Mouse (Mus musculus) heart, postnatal 0 days (tissue): ENCODE measurements around the gene Opa3. TPM values are rescaled to one million over a fixed set of nuclear protein-coding genes. Genes with fewer than 3 reads are reported as not detected.

Source experiments
- ATAC-seq: fragments of 200-750 bp; cut with Nextera tagmentation; 2 replicates; pipeline ENCODE4 v1.8.0; 2017; ENCODE audit warnings: low read depth, moderate number of reproducible peaks, moderate library complexity; ENCODE audit not compliant: insufficient read depth
- DNase-seq: peaks from one replicate; pipeline ENCODE4 v3.0.0-alpha.2; 2016; ENCODE audit warnings: low spot score
- H3K27ac ChIP-seq: fragments of 300-500 bp; sonication (generic); 2 replicates; pipeline ENCODE4 v1.5.1; 2014; ENCODE audit warnings: low read depth, mild to moderate bottlenecking
- H3K27me3 ChIP-seq: fragments of 300-500 bp; sonication (generic); 2 replicates; pipeline ENCODE4 v1.6.1; 2014; ENCODE audit warnings: low read length, mixed read lengths; ENCODE audit not compliant: control insufficient read depth, insufficient read depth
- H3K36me3 ChIP-seq: fragments of 300-500 bp; sonication (generic); replicated peaks from 2 replicates; pipeline ENCODE4 v1.6.1; 2014; ENCODE audit warnings: low read length, mixed read lengths; ENCODE audit not compliant: control insufficient read depth, insufficient read depth
- H3K4me1 ChIP-seq: fragments of 300-500 bp; sonication (generic); 2 replicates; pipeline ENCODE4 v1.6.1; 2014; ENCODE audit warnings: antibody characterized with exemption; ENCODE audit not compliant: control insufficient read depth, insufficient read depth
- H3K4me2 ChIP-seq: fragments of 300-500 bp; sonication (generic); 2 replicates; pipeline ENCODE4 v1.6.1; 2014; ENCODE audit warnings: low read depth, mild to moderate bottlenecking, low read length, moderate library complexity
- H3K4me3 ChIP-seq: fragments of 300-500 bp; sonication (generic); 2 replicates; pipeline ENCODE4 v1.5.1; 2014; ENCODE audit warnings: low read depth, low read length
- H3K9ac ChIP-seq: fragments of 300-500 bp; sonication (generic); replicated peaks from 2 replicates; pipeline ENCODE4 v1.6.1; 2014; ENCODE audit warnings: low read depth, low read length, mixed read lengths
- H3K9me3 ChIP-seq: fragments of 300-500 bp; sonication (generic); replicated peaks from 2 replicates; pipeline ENCODE4 v1.6.1; 2016; ENCODE audit warnings: low read length; ENCODE audit not compliant: control insufficient read depth
- CTCF ChIP-seq: IDR thresholded peaks from 2 replicates; pipeline ENCODE4 v1.5.1; 2016; ENCODE audit warnings: antibody characterized with exemption, control low read depth, low read depth
- EP300 ChIP-seq: IDR thresholded peaks from 2 replicates; pipeline ENCODE4 v1.6.1; 2016; ENCODE audit warnings: antibody characterized with exemption, low read depth
- WGBS: fragments of 180-500 bp; shearing (Covaris S2); extraction: QIAGEN DNeasy Blood & Tissue Kit; methylation state at CpG from one replicate; pipeline ENCODE4 v1.1.7; 2014; 5-methylcytosine and 5-hydroxymethylcytosine counted together
- polyA plus RNA-seq: library from polyadenylated mRNA; unstranded; fragments of >200 nt; fragmentation: Nextera tagmentation; extraction: Ambion mirVana; gene quantifications from 2 replicates; pipeline ENCODE4 v1.2.1, GENCODE M21; 2015
- total RNA-seq: library from RNA; depleted of rRNA; stranded (reverse); fragments of >200 nt; gene quantifications from 2 replicates; pipeline ENCODE4 v1.2.3, GENCODE M21; 2014; ENCODE audit warnings: low replicate concordance

The Opa3 gene
- total and polyA plus RNA-seq, 2 experiments from 2014 or later = 40.5 to 56.4 TPM

- H3K36me3 ChIP-seq = peaks cover 26% of the 10 kb centered on the region
- 94% methylated on average over 2 of the region's 2 CpGs for WGBS
- no peak for ATAC-seq
These were observed 19.4 kb downstream of the Opa3 start for GRCm38 (mm10) chr7:19247511-19247910.

GRCm38 (mm10) chr7:19252078-19252477 lies 23.9 kb downstream of the Opa3 start:
- no peaks in the 10 kb centered on the region for H3K27me3 ChIP-seq
- H3K4me1 ChIP-seq = no peaks in the 10 kb centered on the region
- H3K9ac ChIP-seq = no peak overlapping the region
- H3K9me3 ChIP-seq = no peaks in the 10 kb centered on the region
- peaks cover 38% of the 10 kb centered on the region for H3K36me3 ChIP-seq
- no peak for TF ChIP-seq CTCF
- TF ChIP-seq EP300 = no peak
- no peak for ATAC-seq
- H3K4me2 ChIP-seq = no peak overlapping the region
- WGBS = 82% methylated on average over 4 of the region's 4 CpGs
- DNase-seq = no peak
- H3K4me3 ChIP-seq = no peak overlapping the region
- H3K27ac ChIP-seq = no peak overlapping the region

More at GRCm38 (mm10) chr7:19247511-19247910, 19.4 kb downstream of the Opa3 start:
- TF ChIP-seq CTCF (no peak), EP300 (no peak)
- Histone ChIP-seq H3K27ac (no peak overlapping the region), H3K9me3 (no peaks in the 10 kb centered on the region), H3K9ac (no peak overlapping the region), H3K4me2 (no peak overlapping the region), H3K4me1 (no peaks in the 10 kb centered on the region), H3K27me3 (no peaks in the 10 kb centered on the region), H3K4me3 (no peak overlapping the region)
- DNase-seq = no peak

GRCm38 (mm10) chr7:19253437-19253836 lies 25.3 kb downstream of the Opa3 start:
- no peak overlapping the region for H3K4me2 ChIP-seq
- WGBS = 51% methylated on average over 5 of the region's 5 CpGs
- no peak for ATAC-seq
- H3K27ac ChIP-seq = no peak overlapping the region
- no peaks in the 10 kb centered on the region for H3K27me3 ChIP-seq
- no peaks in the 10 kb centered on the region for H3K4me1 ChIP-seq
- TF ChIP-seq CTCF = no peak
- H3K9ac ChIP-seq = no peak overlapping the region
- DNase-seq = no peak
- H3K36me3 ChIP-seq = peaks cover 45% of the 10 kb centered on the region
- no peaks in the 10 kb centered on the region for H3K9me3 ChIP-seq
- H3K4me3 ChIP-seq = no peak overlapping the region

GRCm38 (mm10) chr7:19255395-19255794 lies 27.3 kb downstream of the Opa3 start:
- H3K4me3 ChIP-seq = no peak overlapping the region
- TF ChIP-seq EP300 (no peak), CTCF (no peak)
- ATAC-seq (no peak), DNase-seq (no peak)
- H3K27me3 ChIP-seq = no peaks in the 10 kb centered on the region
- H3K36me3 ChIP-seq = peaks cover 64% of the 10 kb centered on the region
- H3K9ac ChIP-seq = no peak overlapping the region
- no peaks in the 10 kb centered on the region for H3K9me3 ChIP-seq
- H3K4me2 ChIP-seq = no peak overlapping the region
- no peaks in the 10 kb centered on the region for H3K4me1 ChIP-seq
- no peak overlapping the region for H3K27ac ChIP-seq
- WGBS = 78% methylated on average over 17 of the region's 17 CpGs

- Histone ChIP-seq H3K27ac (no peak overlapping the region), H3K36me3 (peaks cover 74% of the 10 kb centered on the region)
- 70% methylated on average over 7 of the region's 7 CpGs for WGBS
These were observed 28.4 kb downstream of the Opa3 start for GRCm38 (mm10) chr7:19256567-19256966.

GRCm38 (mm10) chr7:19257390-19258022 lies 29.4 kb downstream of the Opa3 start:
- Histone ChIP-seq H3K4me1 (no peaks in the 10 kb centered on the region), H3K9ac (no peak overlapping the region), H3K27me3 (no peaks in the 10 kb centered on the region), H3K4me3 (no peak overlapping the region), H3K36me3 (peaks cover 80% of the 10 kb centered on the region), H3K27ac (peak overlapping the region; percentile 18; the same call in 1 of the 2 replicates), H3K9me3 (no peaks in the 10 kb centered on the region), H3K4me2 (no peak overlapping the region)
- TF ChIP-seq EP300 (no peak), CTCF (no peak)
- DNase-seq (peak; percentile 63), ATAC-seq (peak; percentile 80)
- WGBS = 40% methylated on average over 11 of the region's 11 CpGs

More at GRCm38 (mm10) chr7:19256567-19256966, 28.4 kb downstream of the Opa3 start:
- TF ChIP-seq CTCF = no peak
- TF ChIP-seq EP300 = no peak
- H3K27me3 ChIP-seq = no peaks in the 10 kb centered on the region
- no peaks in the 10 kb centered on the region for H3K4me1 ChIP-seq
- ATAC-seq (no peak), DNase-seq (no peak)
- H3K9me3 ChIP-seq = no peaks in the 10 kb centered on the region
- H3K9ac ChIP-seq = no peak overlapping the region
- H3K4me3 ChIP-seq = no peak overlapping the region
- H3K4me2 ChIP-seq = no peak overlapping the region
